Mouse (Mus musculus) heart, postnatal 10 days (tissue): ENCODE results near the gene Maml3. TPM values are rescaled to one million over a fixed set of nuclear protein-coding genes. Genes with fewer than 3 reads are reported as not detected.

ENCODE experiments used
- DNase-seq, 2 experiments: peaks; one replicate each; pipeline ENCODE4 v3.0.0; 2021
- intact Hi-C: fragments of 180-260 bp; cut with DNase I; formaldehyde crosslinking; loops from one replicate; pipeline ENCODE4 v1.15.1; 2025
- total RNA-seq, 2 experiments: library from RNA; stranded (reverse); gene quantifications; 2 replicates each; pipeline ENCODE4 v1.2.3; 2021

Gene Maml3
- total RNA-seq, 2 experiments from 2014 or later, result 5.4 to 5.6 TPM

DNA sequence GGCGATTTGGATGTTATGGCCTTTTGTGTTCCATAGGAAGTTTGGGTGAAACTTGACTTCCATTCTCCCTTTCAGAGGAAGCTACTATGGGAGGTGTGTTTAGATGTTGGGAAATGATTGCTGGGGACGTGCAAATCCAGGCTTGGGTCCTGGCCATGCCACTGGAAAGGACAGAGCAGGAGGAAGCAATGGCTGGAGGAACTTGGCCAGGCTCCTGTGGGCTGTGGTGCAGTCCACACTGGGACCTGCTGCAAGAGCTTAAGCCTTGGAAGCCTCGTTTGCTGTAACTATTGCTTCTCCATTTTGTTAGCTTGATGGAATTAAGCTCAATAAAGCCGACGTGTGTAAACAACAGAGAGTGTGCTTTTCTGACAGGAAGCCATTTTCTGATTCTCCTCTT is 219.0 kb downstream of the Maml3 start:
- no peak for DNase-seq
- intact Hi-C loops, result no loop called here

DNA sequence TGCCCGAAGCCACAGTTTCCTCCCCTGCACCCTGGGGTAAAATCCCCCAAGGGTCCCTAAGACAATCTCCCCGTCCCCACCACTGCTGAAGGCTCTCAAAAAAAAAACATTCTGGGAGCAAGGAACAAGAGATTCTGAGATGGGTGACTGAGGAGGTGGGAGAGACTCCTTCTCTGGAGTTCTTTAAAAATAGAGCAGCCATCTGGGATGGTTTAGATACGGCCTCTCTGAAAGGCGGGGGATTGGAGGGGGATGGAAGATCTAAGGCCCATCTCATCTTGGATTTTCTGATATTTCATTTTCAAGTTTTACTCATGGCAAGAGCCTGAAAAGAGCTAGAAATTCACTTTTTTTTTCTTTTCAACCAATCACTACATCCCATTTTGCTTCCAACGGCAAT is 219.4 kb downstream of the Maml3 start:
- no peak for DNase-seq
- intact Hi-C loops, result no loop called here

DNA sequence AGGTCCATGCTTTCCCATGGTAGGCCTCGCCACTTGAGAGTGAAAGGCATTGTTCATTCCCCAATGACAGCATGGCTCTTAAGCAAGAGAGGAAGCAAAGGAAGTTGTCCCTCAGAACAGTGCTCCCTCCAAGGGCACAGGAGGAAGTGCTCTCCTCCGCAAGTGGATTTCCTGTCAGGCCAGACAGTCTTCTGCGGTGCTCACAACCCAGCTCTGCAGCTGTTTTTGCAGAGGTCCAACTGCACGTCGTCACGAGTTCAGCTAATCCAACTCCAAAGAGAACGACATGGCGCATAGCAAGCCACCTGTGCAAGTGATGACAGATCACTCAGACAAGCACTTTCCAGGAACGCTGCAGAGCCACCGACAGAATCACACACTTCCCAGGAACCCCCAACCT is 222.9 kb downstream of the Maml3 start:
- peak; percentile 62 to 65 for DNase-seq
- intact Hi-C loops, result loop anchor here (5.0 kb wide), 1 partner anchor 315 kb away; no protein-coding TSS in a partner anchor

DNA sequence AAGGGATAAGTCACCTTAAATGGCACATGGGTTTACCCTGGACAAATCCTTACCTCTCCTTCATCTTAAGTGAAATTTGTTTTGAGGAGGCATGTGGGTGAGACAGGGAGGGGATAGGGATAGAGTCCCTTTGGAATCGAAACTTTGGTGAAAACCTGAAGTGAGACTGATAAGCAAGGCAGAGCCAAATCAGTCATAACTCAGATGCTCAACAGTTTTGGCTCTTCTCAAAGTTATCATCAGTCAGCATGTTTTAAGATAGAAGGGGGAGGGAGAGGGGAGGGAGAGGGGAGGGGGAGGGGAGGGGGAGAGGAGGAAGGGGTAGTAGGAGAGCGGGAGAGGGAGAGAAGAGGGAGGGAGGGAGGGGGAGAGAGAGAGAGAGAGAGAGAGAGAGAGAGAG is 223.5 kb downstream of the Maml3 start:
- intact Hi-C loops, result loop anchor here (5.0 kb wide), 1 partner anchor 316 kb away; no protein-coding TSS in a partner anchor
- DNase-seq, result no peak

DNA sequence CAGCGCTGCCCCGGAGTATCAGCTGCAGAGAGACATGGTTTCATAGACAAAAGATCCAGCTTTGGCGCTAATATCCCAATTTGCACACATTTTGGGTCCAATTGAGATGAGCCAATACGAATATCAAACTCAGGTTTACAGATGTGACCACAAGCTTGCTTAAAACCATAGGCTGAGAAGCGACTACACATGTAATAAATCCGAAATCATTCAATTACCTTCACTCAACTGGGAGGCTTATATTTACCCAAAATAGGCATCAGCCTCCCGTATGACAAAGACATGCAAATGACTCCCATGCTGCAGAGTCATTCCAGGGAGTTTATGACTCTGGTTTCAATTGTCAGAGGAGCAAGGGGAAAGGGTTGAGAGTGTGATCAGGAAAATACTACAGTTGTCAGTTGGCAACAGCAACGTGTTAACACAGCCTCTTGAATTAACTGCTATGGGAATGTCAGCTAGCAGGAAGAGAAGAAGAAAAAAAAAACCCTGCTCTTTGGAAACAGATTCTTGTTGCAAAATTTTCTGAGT is 224.3 kb downstream of the Maml3 start:
- intact Hi-C loops, result loop anchor here (5.0 kb wide), 1 partner anchor 317 kb away; no protein-coding TSS in a partner anchor
- DNase-seq, result no peak

DNA sequence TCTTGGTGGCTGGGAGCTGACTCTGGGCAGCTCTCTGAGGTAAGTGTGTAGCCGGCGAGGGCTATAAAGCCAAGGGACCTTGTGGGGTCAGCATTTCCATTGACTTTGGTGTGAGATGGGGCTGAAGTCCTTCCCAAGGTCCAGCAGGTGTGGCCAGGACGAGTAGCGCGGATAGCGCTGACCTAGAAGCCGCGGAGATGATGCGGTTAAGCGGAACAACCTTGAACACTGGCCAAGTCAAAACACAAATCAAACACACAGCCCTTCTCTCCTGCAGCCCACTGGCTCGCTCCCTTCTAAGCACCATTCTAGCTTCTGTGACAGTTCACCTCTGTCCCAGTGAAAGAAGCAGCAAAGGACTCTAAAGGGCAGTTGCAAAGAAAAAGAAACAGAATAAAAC is 225.7 kb downstream of the Maml3 start:
- no peak for DNase-seq
- intact Hi-C loops, result no loop called here

DNA sequence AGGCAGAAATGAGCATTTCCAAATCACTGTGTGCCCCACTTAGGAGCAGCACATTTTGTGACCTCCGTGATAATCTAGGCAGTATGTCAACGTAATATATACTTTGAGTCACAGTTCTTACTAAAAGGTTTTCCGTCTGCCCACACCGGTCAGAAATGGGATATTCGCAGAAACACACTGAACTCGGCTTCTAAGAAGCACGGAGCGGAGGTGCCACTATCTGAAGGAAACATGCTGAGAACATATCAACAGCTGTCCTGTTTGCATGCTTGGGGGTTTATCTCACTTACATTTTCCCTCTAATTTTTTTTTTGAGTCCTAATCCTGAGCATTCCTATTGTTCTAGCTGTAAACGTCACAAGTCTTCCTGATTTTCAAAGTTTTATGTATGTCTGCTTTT is 226.3 kb downstream of the Maml3 start:
- intact Hi-C loops, result no loop called here
- DNase-seq, result no peak

DNA sequence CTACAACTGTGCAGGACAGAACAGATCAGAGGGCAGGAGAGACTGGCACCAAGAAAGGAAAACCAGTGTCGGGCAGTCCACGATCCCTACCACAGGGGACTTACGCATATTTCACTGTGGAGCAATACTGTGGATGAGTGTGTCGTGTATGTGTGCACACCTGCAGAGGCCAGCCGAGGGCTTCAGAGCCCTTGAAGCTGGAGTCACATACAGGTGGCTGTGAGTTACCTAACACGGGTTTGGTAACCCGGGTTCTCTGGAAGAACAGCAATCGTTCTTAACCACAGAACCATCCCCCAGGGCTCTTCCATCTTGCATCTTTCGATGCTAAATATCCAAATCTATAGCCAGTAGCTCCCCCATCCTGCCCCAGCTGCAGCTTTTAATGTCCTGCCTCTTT is 228.1 kb downstream of the Maml3 start:
- intact Hi-C loops, result no loop called here
- DNase-seq, result no peak

DNA sequence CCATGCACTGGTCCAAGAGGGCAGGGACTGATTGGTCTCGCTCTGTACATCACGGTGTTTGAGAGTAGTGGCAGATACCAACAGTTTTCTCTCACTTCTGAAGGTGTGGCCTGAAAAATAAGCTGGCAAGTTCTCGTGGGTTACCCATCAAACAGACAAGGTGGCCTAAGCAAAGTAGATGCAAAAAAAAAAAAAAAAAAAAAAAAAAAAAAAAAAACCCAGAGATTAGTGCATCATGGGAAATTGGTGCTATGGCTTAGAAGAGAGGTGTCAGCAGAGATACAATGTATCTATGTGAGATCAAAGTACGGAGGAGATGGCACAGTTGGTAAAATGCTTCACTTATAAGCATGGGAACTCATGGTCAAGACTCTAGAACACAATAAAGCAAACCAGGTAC is 229.2 kb downstream of the Maml3 start:
- intact Hi-C loops, result no loop called here
- DNase-seq, result no peak

DNA sequence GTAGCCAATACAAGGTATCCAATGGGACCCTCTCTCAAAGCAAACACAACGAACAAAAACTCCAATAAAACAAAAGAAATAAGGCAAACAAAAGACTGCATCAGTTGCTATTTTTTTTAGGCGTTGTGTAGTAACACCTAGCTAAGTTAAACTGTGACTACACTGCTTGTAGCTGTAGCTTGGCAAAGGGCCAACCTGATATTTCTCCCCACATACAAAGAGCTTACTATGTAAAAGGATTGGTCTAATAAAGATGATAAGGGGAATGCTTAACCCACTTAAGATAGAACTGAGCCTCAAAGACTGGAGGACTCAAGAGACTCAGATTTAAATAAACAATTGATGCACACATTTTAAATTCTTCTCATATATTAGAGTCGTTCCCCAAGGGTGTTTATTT is 230.6 kb downstream of the Maml3 start:
- intact Hi-C loops, result no loop called here
- no peak for DNase-seq

DNA sequence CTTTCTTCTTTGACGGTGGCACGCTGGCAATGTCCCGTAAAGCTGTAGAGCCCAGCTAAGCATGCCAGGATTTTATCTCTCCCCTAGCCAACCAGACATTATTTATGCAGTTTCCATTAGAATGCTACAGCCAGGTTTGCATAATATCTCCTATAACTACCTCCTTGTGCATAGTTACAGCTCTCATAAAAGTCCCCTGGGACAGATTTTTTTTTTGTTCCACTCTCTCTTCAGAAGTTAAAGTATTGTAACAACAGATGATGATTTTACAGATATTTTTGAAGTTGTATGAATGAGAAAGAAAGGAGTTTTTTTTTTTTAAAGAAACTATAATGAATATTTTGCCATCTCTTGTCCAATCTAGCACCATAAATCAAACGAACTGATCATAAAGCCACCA is 232.1 kb downstream of the Maml3 start:
- intact Hi-C loops, result no loop called here
- no peak for DNase-seq

DNA sequence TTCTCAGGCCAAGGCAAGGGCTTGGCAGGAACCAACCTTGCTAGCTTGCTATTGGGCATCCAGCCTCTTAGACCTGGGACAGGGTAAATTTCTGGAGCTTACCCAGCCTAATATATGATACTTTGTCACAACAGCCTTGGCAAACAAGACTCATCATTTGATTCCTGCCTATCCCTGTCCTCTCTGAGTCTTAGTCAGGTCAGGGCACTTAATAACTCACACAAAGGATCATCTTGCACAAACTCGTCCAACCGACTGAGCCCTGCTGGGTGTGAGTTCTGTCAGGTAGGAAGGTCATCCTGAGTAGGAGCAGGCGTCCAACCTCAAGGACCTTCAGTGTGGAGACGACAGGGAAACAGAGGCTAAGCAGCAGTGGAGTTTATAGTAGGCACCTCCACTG is 233.5 kb downstream of the Maml3 start:
- intact Hi-C loops, result no loop called here

DNA sequence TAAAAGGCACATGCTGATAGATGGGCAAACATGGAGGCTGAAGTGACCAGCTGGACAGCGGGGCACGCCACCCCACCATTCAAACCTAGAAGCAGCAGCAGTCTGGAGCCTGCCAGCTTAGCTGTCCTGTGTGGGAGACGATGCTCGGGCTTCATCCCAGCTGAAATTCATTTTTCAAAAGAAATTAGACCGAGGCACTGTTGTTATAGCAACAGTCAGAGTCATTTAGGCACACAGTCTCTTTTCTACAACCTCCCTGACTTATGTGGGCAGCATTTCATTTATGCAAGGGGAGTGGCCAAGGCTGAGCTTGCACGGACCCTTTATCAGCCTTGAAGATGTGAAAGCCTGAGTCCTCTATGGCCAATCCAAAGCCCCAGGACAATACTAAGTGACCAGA is 234.9 kb downstream of the Maml3 start:
- intact Hi-C loops, result no loop called here

More for the DNA sequence above, 233.5 kb downstream of the Maml3 start:
- DNase-seq, result no peak

DNA sequence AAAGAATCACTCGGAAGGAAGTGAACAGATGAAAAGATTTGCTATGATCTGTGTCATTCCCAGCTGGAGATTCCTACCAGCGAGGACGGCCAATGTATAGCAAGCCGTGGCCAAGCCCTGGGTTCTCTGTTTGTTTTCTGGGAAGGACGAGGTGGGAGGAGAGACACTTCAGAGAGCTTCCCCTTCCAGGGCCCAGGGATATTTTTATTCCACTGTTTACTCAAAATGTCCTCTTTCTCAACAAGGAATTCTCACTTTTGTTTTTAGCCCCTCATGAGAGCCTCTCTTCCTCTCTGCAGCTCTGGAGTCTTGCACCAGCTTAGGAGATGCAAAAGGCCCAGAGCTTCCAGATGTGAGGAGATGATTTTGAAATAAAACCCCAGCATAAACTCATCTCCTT is 236.0 kb downstream of the Maml3 start:
- no peak for DNase-seq
- intact Hi-C loops, result no loop called here

More for the DNA sequence above, 234.9 kb downstream of the Maml3 start:
- DNase-seq, result no peak

DNA sequence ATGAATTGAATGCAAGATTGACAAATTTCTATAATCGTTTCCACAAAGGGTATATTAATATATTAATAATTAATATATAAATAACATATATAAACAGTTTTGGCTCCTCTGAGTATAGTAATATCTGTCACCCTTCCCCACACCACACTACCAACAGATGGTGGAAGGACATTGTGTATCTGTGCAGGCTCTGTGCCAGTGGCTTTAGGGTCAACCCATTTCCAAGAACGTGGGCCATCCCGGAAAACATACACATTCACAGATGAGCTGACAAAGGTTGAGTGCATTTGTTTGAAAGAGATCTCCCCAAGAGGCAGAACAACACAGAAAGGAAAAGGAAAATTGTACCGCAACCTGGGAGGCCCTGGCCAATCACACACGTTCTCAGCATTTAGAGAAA is 238.4 kb downstream of the Maml3 start:
- intact Hi-C loops, result no loop called here
- DNase-seq, result no peak

DNA sequence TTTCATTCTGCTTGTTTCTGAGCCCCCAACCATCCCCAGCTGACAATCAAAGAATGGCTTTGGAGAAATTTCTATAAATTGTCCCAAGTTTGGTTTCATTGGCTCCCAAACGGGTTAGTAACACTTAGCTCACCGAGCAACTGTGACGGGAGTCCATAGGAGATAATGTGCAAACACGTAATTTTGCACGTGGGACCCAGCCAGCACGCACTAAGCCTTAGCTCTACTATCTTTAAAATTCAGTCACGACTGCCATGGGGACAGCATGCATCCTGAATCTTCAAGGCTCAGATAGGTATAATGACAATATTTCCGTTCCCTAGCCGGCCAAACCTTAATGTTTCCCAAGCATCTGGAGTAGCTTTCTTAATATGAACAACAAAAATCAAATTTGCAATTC is 243.2 kb downstream of the Maml3 start:
- intact Hi-C loops, result no loop called here
- DNase-seq, result no peak

DNA sequence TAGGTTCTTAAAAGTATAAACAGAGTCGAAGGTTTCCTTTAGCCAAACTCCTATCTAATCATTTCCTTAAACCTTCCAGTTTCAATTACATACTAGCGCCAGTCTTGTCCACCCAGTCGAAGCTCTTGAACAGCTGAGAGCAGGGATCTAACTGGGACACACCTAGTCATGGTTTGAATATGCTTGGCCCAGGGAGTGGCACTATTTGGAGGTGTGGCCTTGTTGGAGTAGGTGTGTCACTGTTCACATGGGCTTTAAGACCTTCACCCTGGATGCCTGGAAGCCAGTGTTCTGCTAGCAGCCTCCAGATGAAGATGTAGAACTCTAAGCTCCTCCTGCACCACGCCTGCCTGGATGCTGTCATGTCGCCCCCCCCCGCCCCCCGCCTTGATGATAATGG is 244.4 kb downstream of the Maml3 start:
- intact Hi-C loops, result no loop called here
- no peak for DNase-seq

DNA sequence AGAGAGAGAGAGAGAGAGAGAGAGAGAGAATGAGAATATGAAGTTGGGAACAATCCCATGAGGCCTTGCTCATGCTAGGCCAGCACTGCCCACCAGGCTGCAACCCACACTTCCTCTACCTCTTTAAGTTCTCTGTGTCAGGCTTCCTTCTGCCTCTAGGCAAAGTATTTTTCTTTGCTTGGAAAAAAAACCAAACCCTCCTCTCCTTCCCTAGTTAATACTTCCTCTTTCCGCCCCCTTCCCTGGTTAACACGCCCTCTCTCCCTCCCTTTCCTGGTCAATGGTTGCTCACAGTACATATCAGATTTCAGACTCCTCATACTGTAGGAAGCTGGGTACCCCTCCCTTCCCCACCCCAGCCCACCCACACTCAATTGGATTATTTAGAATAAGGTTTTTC is 245.7 kb downstream of the Maml3 start:
- no peak for DNase-seq
- intact Hi-C loops, result no loop called here

DNA sequence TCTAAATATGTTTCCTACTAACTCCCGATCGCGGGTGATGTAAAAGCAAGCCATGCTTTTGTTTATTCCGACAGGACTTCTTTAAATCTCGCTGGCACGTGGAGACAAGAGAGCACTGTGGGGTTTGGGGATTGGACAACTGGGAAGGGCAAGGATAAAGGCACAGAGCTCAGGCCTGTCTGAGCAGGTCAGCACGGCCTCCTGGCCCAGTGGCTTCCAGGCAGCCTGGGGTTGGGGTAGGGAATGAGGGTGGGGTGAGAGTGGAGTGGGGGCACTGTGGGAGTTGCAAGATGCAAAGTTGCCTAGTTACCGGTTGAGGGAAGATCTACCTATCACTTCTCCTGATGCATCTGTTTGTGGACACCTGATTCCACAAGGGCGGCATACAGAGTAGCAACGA is 250.7 kb downstream of the Maml3 start:
- intact Hi-C loops, result no loop called here
- no peak for DNase-seq

DNA sequence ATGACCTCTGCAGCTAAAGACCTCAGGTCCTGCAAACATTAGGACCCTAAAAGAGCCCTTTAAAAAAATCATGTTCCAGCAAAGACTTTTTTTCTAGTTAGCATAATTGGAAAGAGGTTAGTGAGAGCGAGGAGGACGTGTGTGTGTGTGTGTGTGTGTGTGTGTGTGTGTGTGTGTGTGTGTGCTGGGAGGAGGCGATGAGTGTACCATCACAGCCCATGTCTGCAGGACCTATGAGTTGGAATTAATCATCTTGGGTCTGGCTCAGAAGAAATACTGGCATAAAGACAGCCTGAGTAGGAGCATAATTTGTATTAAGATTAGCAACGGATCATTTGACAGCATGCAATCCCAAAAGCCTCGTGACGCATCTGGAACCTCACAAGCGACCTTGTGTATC is 251.3 kb downstream of the Maml3 start:
- intact Hi-C loops, result no loop called here
- DNase-seq, result no peak

DNA sequence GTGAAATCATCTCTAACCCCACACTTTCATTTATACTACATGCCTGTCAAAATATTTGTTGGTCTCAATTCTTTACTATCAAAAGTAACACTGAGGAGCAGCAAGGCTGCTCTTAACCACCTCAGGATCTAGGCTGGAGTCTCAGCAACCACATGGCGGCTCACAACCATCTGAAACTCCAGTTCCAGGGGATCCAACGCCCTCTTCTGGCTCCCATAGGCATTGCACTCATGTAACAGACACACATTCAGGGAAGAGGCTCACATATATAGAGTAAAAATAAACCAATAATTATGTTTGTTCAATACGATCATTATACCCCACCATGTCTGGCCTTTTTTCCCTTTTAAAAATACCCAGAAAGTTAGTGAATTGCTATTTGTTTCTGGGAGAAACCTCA is 252.2 kb downstream of the Maml3 start:
- no peak for DNase-seq
- intact Hi-C loops, result no loop called here

DNA sequence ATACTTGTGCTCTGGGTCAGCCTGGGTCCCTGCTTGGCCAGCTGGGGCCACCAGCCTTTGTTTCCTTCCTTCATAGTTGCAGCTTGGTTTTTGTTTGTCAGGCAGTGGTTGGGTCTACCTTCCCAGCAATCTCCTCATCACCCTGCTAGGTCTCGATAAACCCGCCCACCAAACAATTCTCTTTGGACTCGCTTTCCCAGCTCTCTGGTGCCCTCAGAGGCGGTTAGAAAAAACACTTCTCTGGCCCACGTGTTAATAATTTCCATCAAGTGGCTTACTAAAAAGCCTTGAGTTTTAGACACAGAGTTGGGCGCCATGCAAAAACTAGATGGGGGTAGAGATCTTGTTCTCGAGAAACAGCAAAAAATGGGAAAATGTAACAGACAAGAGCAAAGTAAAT is 253.3 kb downstream of the Maml3 start:
- intact Hi-C loops, result no loop called here
- DNase-seq, result no peak

DNA sequence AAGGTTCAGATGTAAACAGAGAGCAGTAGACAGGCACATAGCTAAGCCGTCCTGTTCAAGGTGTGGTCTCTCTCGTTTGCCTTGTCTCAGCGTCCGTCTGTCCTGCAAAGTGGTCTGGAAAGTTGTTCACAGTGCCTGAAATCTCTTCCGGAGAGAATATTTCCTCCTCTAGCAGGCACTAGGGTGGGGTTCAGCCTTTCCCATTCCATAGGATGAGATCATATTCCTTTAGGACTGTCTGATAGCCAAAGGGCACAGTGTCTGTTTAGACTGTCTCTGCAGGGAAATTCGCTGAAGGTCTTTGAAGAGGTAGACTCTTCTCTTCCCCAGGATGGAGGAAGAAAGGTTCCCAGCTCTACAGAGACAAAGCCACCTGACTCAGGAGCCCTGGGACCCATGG is 255.4 kb downstream of the Maml3 start:
- intact Hi-C loops, result no loop called here

More for the DNA sequence above, 255.4 kb downstream of the Maml3 start:
- DNase-seq, result no peak
